Mouse (Mus musculus) liver, postnatal 0 days (tissue): ENCODE results near the gene Flcn.

Experiments used
- CTCF ChIP-seq: sonication (generic); IDR thresholded peaks from 2 replicates; pipeline ENCODE4 v1.5.1; 2016; ENCODE audit warnings: antibody characterized with exemption, low read depth
- EP300 ChIP-seq: IDR thresholded peaks from 2 replicates; pipeline ENCODE4 v1.6.1; 2016; ENCODE audit warnings: antibody characterized with exemption, low read depth, mild to moderate bottlenecking

DNA sequence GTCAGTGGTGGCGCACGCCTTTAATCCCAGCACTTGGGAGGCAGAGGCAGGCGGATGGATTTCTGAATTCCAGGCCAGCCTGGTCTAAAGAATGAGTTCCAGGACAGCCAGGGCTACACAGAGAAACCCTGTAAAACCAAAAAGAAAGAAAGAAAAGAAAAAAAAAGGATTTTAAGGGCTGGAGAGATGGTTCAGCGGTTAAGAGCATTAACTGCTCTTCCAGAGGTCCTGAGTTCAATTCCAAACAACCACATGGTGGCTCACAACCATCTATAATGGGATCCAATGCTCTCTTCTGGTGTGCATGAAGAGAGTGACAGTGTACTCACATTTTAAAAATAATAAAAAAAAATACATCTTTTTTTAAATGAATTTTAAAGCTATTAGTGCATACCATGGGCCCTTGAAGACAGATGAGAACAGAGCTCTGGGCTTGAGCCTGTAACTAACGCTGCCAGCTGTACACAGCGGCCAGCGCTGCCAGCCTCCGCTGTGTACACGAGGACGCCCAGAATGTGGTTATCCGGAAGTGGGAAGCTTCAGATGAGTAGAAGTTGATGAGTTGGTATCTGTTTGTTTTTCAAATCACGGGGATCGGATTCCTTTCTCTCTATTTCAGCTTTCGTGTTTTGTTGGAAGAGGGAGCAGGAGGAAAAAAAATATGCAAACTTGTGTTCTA is 803 bp upstream of the Flcn start:
- TF ChIP-seq CTCF (no peak), EP300 (no peak)
